Mouse (Mus musculus) bone marrow, adult 2 months (tissue): ENCODE measurements around the gene Cadm2. TPM values are rescaled to one million over a fixed set of nuclear protein-coding genes. Genes with fewer than 3 reads are reported as not detected.

ENCODE experiments used
- H3K27ac ChIP-seq: fragments of 200-500 bp; 2 replicates; pipeline ENCODE4 v1.5.1; 2012; ENCODE audit warnings: low read depth, mild to moderate bottlenecking, control low read depth, inconsistent platforms, low read length; ENCODE audit not compliant: control insufficient read depth, poor library complexity, insufficient read depth
- H3K4me1 ChIP-seq: fragments of 200-500 bp; 2 replicates; pipeline ENCODE4 v1.6.1; 2011; ENCODE audit warnings: low read length; ENCODE audit not compliant: control insufficient read depth, insufficient read depth
- H3K4me3 ChIP-seq: fragments of 200-500 bp; replicated peaks from 2 replicates; pipeline ENCODE3; 2011; ENCODE audit warnings: mild to moderate bottlenecking, low read depth, low read length, control low read depth; ENCODE audit not compliant: control insufficient read depth
- CTCF ChIP-seq: fragments of 200-500 bp; IDR thresholded peaks from 2 replicates; pipeline ENCODE4 v1.5.1; 2011; ENCODE audit warnings: low read length, control low read depth; ENCODE audit not compliant: control insufficient read depth, insufficient read depth
- POLR2A ChIP-seq: fragments of 200-500 bp; IDR thresholded peaks from 2 replicates; pipeline ENCODE4 v1.6.1; 2011; ENCODE audit warnings: low read depth, mild to moderate bottlenecking, control low read depth, low read length, borderline replicate concordance; ENCODE audit not compliant: control insufficient read depth
- WGBS: fragments of 180-500 bp; shearing (Covaris S2); methylation state at CpG from one replicate; pipeline ENCODE4 v1.1.7; 2018; 5-methylcytosine and 5-hydroxymethylcytosine counted together
- polyA plus RNA-seq: library from polyadenylated mRNA; stranded (reverse); fragments of >200 nt; gene quantifications from 2 replicates; pipeline ENCODE4 v1.2.4, GENCODE M21; 2011; ENCODE audit warnings: low replicate concordance; ENCODE audit not compliant: missing spikeins, insufficient read depth, insufficient read length

The Cadm2 gene
- polyA plus RNA-seq, 1 experiment, result not detected

- H3K4me1 ChIP-seq, result no peaks in the 10 kb centered on the region
- whole genome bisulfite sequencing, result 70% methylated on average over 5 of the region's 5 CpGs
- no peak overlapping the region for H3K4me3 ChIP-seq
- H3K27ac ChIP-seq, result no peak overlapping the region
- TF ChIP-seq CTCF (no peak), POLR2A (no peak)
Observed at GRCm38 (mm10) chr16:67182958-67183357, 437.8 kb downstream of the Cadm2 start.

- TF ChIP-seq CTCF (no peak), POLR2A (no peak)
- H3K27ac ChIP-seq, result no peak overlapping the region
- no peaks in the 10 kb centered on the region for H3K4me1 ChIP-seq
- 76% methylated on average over 4 of the region's 4 CpGs for WGBS
- H3K4me3 ChIP-seq, result no peak overlapping the region
Observed at GRCm38 (mm10) chr16:67175386-67175785, 445.3 kb downstream of the Cadm2 start.

DNA sequence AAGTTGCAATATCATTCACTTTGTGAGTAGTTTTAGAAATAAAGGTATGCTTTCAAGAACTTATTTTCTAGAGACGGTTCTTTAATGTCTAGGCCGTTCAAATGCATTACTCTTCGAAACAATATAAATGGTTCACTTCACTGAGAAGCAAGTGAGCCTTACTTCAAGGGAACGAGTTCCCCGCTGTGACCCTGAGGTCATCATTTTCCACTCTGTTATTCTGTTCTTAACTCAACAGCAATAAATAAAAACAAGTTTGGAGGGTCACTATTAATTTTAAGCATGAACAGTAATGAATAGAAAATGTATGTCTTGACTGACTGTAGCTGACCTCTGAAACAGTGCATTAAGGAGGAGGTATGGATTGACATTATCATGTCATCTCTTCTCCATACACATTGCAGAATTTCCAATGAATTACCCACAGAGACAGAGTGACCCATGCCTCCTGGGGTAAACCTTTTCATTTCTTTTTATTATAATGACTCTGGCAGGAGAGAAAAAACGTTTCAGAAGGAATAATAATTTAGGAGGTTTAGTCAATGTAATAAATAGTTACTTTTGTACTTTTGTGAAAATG, 458.4 kb downstream of the Cadm2 start:
- no peaks in the 10 kb centered on the region for H3K4me1 ChIP-seq
- WGBS, result 71% methylated on average over 6 of the region's 6 CpGs
- no peak for TF ChIP-seq CTCF
- no peak for TF ChIP-seq POLR2A
- no peak overlapping the region for H3K4me3 ChIP-seq
- no peak overlapping the region for H3K27ac ChIP-seq

- no peak overlapping the region for H3K27ac ChIP-seq
- H3K4me3 ChIP-seq, result no peak overlapping the region
- TF ChIP-seq CTCF (no peak), POLR2A (no peak)
- 69% methylated on average over 4 of the region's 4 CpGs for WGBS
- no peaks in the 10 kb centered on the region for H3K4me1 ChIP-seq
Observed at GRCm38 (mm10) chr16:67124811-67125210, 495.9 kb downstream of the Cadm2 start.

DNA sequence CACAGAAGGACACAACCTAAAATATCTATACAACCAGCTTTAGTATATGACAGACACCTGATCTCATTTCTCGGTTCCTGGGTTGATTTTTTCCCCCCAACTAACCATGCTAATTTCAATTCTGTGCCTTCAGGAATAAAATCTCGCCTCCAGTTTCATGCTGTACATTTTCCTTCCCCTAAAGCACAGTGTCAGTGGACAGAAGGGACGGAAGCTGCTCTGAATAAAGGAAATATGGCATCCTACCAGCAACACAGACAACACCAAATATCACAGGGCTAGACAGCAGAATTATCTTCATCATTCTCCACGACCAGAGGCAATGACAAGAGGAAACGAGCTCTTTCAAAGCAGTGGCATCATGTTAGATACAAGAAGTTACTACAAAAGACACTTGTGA, 498.2 kb downstream of the Cadm2 start:
- Histone ChIP-seq H3K4me1 (no peaks in the 10 kb centered on the region), H3K27ac (no peak overlapping the region), H3K4me3 (no peak overlapping the region)
- 56% methylated on average over 5 of the region's 5 CpGs for WGBS
- no peak for TF ChIP-seq CTCF
- TF ChIP-seq POLR2A, result no peak

GRCm38 (mm10) chr16:67121781-67122180, 498.9 kb downstream of the Cadm2 start:
- no peak overlapping the region for H3K4me3 ChIP-seq
- TF ChIP-seq CTCF (no peak), POLR2A (no peak)
- no peaks in the 10 kb centered on the region for H3K4me1 ChIP-seq
- WGBS, result 81% methylated on average over 3 of the region's 3 CpGs
- no peak overlapping the region for H3K27ac ChIP-seq

GRCm38 (mm10) chr16:67106478-67107061, 514.1 kb downstream of the Cadm2 start:
- TF ChIP-seq CTCF (no peak), POLR2A (no peak)
- Histone ChIP-seq H3K27ac (no peak overlapping the region), H3K4me3 (no peak overlapping the region), H3K4me1 (no peaks in the 10 kb centered on the region)
- WGBS, result 63% methylated on average over 8 of the region's 8 CpGs

- Histone ChIP-seq H3K4me3 (no peak overlapping the region), H3K4me1 (no peaks in the 10 kb centered on the region), H3K27ac (no peak overlapping the region)
- 68% methylated on average over 6 of the region's 6 CpGs for WGBS
- TF ChIP-seq CTCF (no peak), POLR2A (no peak)
Observed at GRCm38 (mm10) chr16:67096706-67097105, 524.0 kb downstream of the Cadm2 start.

DNA sequence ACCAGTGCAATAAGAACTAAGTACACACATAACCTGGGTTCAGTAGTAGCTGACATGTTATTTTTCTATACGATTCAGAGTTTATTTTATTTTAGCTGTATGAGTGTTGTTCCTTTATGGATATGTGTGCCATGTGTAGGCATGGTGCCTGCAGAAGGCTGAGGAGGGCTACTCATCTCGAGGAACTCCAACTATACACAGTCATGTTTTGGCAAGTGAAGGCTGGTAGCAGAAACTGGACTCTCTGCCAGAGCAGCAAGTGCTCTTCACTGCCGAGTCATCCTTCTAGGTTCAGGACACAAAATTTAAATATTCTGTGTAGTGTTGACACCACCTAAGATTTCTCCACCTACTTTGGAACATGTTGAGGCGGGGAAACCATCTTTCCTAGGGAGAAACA, 524.8 kb downstream of the Cadm2 start:
- no peak overlapping the region for H3K4me3 ChIP-seq
- no peak for TF ChIP-seq POLR2A
- TF ChIP-seq CTCF, result no peak
- no peaks in the 10 kb centered on the region for H3K4me1 ChIP-seq
- WGBS, result 72% methylated on average over 4 of the region's 4 CpGs
- no peak overlapping the region for H3K27ac ChIP-seq
